8 mouse cellular contexts compared by ENCODE assay signal in the genomic region with DNA sequence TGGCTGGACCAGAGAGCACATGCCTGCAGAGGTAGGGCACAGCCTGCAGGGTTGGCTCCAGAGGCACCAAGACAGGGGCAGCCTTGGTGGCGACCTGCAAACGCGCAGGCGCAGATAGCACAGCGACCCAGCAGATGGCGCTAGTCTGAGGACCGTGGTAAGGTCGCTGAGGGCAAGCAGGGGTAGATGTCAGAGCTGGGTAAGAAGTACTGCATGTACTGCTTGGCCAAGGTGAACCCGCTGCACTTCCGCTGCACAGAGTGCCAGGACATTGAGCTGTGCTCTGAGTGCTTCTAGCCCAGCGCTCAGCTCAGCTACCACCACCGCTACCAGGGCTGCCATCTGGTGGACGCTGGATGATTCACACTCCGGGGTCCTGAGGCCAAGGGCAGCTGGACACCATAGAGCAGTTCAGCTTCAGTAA.
DNase-seq lines count a peak whose midpoint lies in the region; ATAC-seq and TF ChIP-seq lines count a peak whose summit lies in the region.
"Not testable (repeated sequence)": the region's sequence is repeated elsewhere in the genome, so short reads cannot be mapped to it uniquely, and the experiment has no call there.

No protein-coding gene starts in this region.

- not testable (repeated sequence) for H3K9me3 ChIP-seq in E14TG2a.4 (ENCODE audit: low read length); forebrain, embryonic 12.5 days; heart, postnatal 0 days (replicated peaks; ENCODE audit: control insufficient read depth, low read length); liver, embryonic 14.5 days (ENCODE audit: control insufficient read depth, low read length); neural tube, embryonic 11.5 days (ENCODE audit: control insufficient read depth, low read length); stomach, embryonic 16.5 days (replicated peaks; ENCODE audit: control insufficient read depth, low read length)

- peak overlapping the region; percentile 56 for H3K4me3 ChIP-seq in E14TG2a.4 (replicated peaks; ENCODE audit: low read length)
- peak overlapping the region; percentile 34 for H3K4me3 ChIP-seq in forebrain, embryonic 12.5 days (replicated peaks)
- peak overlapping the region; percentile 31 for H3K4me3 ChIP-seq in heart, postnatal 0 days (ENCODE audit: low read depth, low read length)
- H3K4me3 ChIP-seq in liver, embryonic 14.5 days (ENCODE audit: insufficient read depth in 1 of 2, low read depth in 2 of 2, low read length in 2 of 2): peak overlapping the region in 1 of 2 experiments; percentile 23; a peak in 1 of 4 replicates
- peak overlapping the region; percentile 23; the same call in 1 of the 2 replicates for H3K4me3 ChIP-seq in neural tube, embryonic 11.5 days (ENCODE audit: low read depth, low read length)
- H3K4me3 ChIP-seq in stomach, embryonic 16.5 days (replicated peaks; ENCODE audit: low read length): peak overlapping the region; percentile 32

- peak; percentile 69; the same call in 1 of the 2 replicates for ATAC-seq in forebrain, embryonic 12.5 days (ENCODE audit: low FRiP score)
- ATAC-seq in heart, postnatal 0 days (ENCODE audit: insufficient read depth, low read depth): peak; percentile 89
- ATAC-seq in liver, embryonic 14.5 days (ENCODE audit: insufficient read depth): peak; percentile 41; the same call in 1 of the 2 replicates
- ATAC-seq in neural tube, embryonic 11.5 days (ENCODE audit: insufficient read depth, low FRiP score, low TSS enrichment): peak; percentile 87
- ATAC-seq in stomach, embryonic 16.5 days (ENCODE audit: insufficient read depth, low FRiP score): peak; percentile 73; the same call in 1 of the 2 replicates

- peak; percentile 58 for TF ChIP-seq CTCF in E14TG2a.4 (conservative IDR thresholded peaks at IDR 0.05; ENCODE audit: low read length)
- TF ChIP-seq CTCF in heart, postnatal 0 days (IDR thresholded peaks at IDR 0.05; ENCODE audit: low read depth): peak; percentile 71
- TF ChIP-seq CTCF in liver, embryonic 14.5 days (IDR thresholded peaks at IDR 0.05; ENCODE audit: low read depth): peak; percentile 88

- H3K4me2 ChIP-seq in forebrain, embryonic 12.5 days: peak overlapping the region; percentile 50
- peak overlapping the region; percentile 52 for H3K4me2 ChIP-seq in heart, postnatal 0 days (ENCODE audit: low read depth, low read length)
- peak overlapping the region; percentile 46; the same call in 1 of the 2 replicates for H3K4me2 ChIP-seq in liver, embryonic 14.5 days (ENCODE audit: low read depth)
- peak overlapping the region; percentile 37 for H3K4me2 ChIP-seq in neural tube, embryonic 11.5 days (ENCODE audit: low read depth)
- peak overlapping the region; percentile 48 for H3K4me2 ChIP-seq in stomach, embryonic 16.5 days (ENCODE audit: low read depth, low read length)

- not testable (repeated sequence) for H3K36me3 ChIP-seq in E14TG2a.4 (ENCODE audit: insufficient read depth, low read length); forebrain, embryonic 12.5 days (replicated peaks); heart, postnatal 0 days (replicated peaks; ENCODE audit: control insufficient read depth, insufficient read depth, low read length); liver, embryonic 14.5 days (replicated peaks; ENCODE audit: control insufficient read depth, insufficient read depth, low read depth); neural tube, embryonic 11.5 days (ENCODE audit: control insufficient read depth, insufficient read depth, low read length); stomach, embryonic 16.5 days (ENCODE audit: control insufficient read depth, insufficient read depth, low read length)

- H3K27ac ChIP-seq in forebrain, embryonic 12.5 days; heart, postnatal 0 days (ENCODE audit: low read depth); liver, embryonic 14.5 days; neural tube, embryonic 11.5 days (ENCODE audit: low read depth, low read length); stomach, embryonic 16.5 days (ENCODE audit: low read length): not testable (repeated sequence)

- H3K9ac ChIP-seq in forebrain, embryonic 12.5 days: peak overlapping the region; percentile 2; the same call in 1 of the 2 replicates
- not testable (repeated sequence) for H3K9ac ChIP-seq in heart, postnatal 0 days (replicated peaks; ENCODE audit: low read depth, low read length); liver, embryonic 14.5 days (replicated peaks); stomach, embryonic 16.5 days (ENCODE audit: low read length)
- H3K9ac ChIP-seq in neural tube, embryonic 11.5 days (ENCODE audit: low read length): peak overlapping the region; percentile 10; the same call in 1 of the 2 replicates

- WGBS in forebrain, embryonic 12.5 days: 3% methylated on average over 14 of the region's 14 CpGs
- 4% methylated on average over 14 of the region's 14 CpGs for WGBS in heart, postnatal 0 days
- 1% methylated on average over 14 of the region's 14 CpGs for WGBS in liver, embryonic 14.5 days (ENCODE audit: insufficient replicate concordance)
- whole genome bisulfite sequencing in neural tube, embryonic 11.5 days: 2% methylated on average over 14 of the region's 14 CpGs
- WGBS in stomach, embryonic 16.5 days: 6% methylated on average over 14 of the region's 14 CpGs

- TF ChIP-seq EP300 in heart, postnatal 0 days (IDR thresholded peaks at IDR 0.05; ENCODE audit: low read depth); liver, embryonic 14.5 days (IDR thresholded peaks at IDR 0.05; ENCODE audit: low read depth): not testable (repeated sequence)

- DNase-seq in c-Kit-positive CD71-positive TER-119-positive erythroid progenitor cells, embryonic 14.5 days (ENCODE audit: low spot score): peak; percentile 52
- peak; percentile 77 for DNase-seq in heart, postnatal 0 days (ENCODE audit: low spot score)
- peak; percentile 84 to 88 for DNase-seq in kidney, postnatal 36 days
- peak; percentile 9 to 38 (median 22) for DNase-seq in liver, embryonic 14.5 days (ENCODE audit: low read depth in 3 of 3, low spot score in 3 of 3)
- peak; percentile 82 for DNase-seq in neural tube, embryonic 11.5 days (ENCODE audit: low spot score)

- H3K27me3 ChIP-seq in E14TG2a.4 (ENCODE audit: insufficient read depth, low read length); forebrain, embryonic 12.5 days; heart, postnatal 0 days (ENCODE audit: control insufficient read depth, insufficient read depth, low read length); liver, embryonic 14.5 days (ENCODE audit: control insufficient read depth, insufficient read depth, low read length); neural tube, embryonic 11.5 days (ENCODE audit: control insufficient read depth, insufficient read depth, low read length); stomach, embryonic 16.5 days (ENCODE audit: control insufficient read depth, insufficient read depth, low read length): not testable (repeated sequence)

- H3K4me1 ChIP-seq in E14TG2a.4 (replicated peaks; ENCODE audit: low read depth, low read length); forebrain, embryonic 12.5 days; heart, postnatal 0 days (ENCODE audit: control insufficient read depth, insufficient read depth); liver, embryonic 14.5 days (replicated peaks; ENCODE audit: control insufficient read depth in 2 of 2, insufficient read depth in 2 of 2, low read length in 1 of 2); neural tube, embryonic 11.5 days (ENCODE audit: control insufficient read depth, insufficient read depth, low read length); stomach, embryonic 16.5 days (ENCODE audit: control insufficient read depth, insufficient read depth, low read length): not testable (repeated sequence)

Comparison
In these comparisons a context has a peak if more than half of its experiments do, and no peak if none do; other contexts are left out.
1. DNase-seq: peak in every context shown above with its lines; median percentile 86 in kidney, postnatal 36 days; 82 in neural tube, embryonic 11.5 days; 77 in heart, postnatal 0 days; 52 in c-Kit-positive CD71-positive TER-119-positive erythroid progenitor cells, embryonic 14.5 days; 22 in liver, embryonic 14.5 days.